Mouse (Mus musculus) urinary bladder, postnatal 0 days (tissue): ENCODE measurements around the gene Bicdl2. TPM values are rescaled to one million over a fixed set of nuclear protein-coding genes. Genes with fewer than 3 reads are reported as not detected.

Source experiments
- polyA plus RNA-seq: library from polyadenylated mRNA; unstranded; fragments of >200 nt; fragmentation: Nextera tagmentation; extraction: Ambion mirVana; gene quantifications from 2 replicates; pipeline ENCODE4 v1.2.1, GENCODE M21; 2015

Bicdl2 gene
- polyA plus RNA-seq = 6.3 and 8.5 TPM in 2 replicates

GRCm38 (mm10) chr17:23660117-23660875, at the start of gene Bicdl2:
Bicdl2 (plus strand) TSS chr17:23660506.

GRCm38 (mm10) chr17:23644613-23645495, 15.5 kb upstream of the Bicdl2 start, which contains the start of gene Mmp25:
Mmp25 (minus strand) TSS chr17:23645277.

GRCm38 (mm10) chr17:23673424-23674073, 13.2 kb downstream of the Bicdl2 start, which contains the start of the genes Hcfc1r1 and Thoc6:
Hcfc1r1 (plus strand) TSS chr17:23673596.
Thoc6 (minus strand) TSS chr17:23673882.

GRCm38 (mm10) chr17:23677236-23677679, 17.0 kb downstream of the Bicdl2 start, which contains the start of gene Tnfrsf12a:
Tnfrsf12a (minus strand) TSS chr17:23677468.

GRCm38 (mm10) chr17:23679127-23679835, 19.0 kb downstream of the Bicdl2 start, which contains the start of gene Cldn6:
Cldn6 (plus strand) TSS chr17:23679249.

GRCm38 (mm10) chr17:23683856-23684672, 23.8 kb downstream of the Bicdl2 start, which contains the start of gene Cldn9:
Cldn9 (minus strand) TSS chr17:23684026.

Other genes starting within 250 kb of the Bicdl2 start
- gene Vmn2r117, start 180.8 kb upstream of the Bicdl2 start, polyA plus RNA-seq = not detected in 2 replicates
- 8.0 TPM in 2 replicates for gene Zfp213, start 96.3 kb upstream of the Bicdl2 start, polyA plus RNA-seq
- 4.9 and 5.1 TPM in 2 replicates for gene Zfp13, start 61.0 kb upstream of the Bicdl2 start, polyA plus RNA-seq
- not detected in 2 replicates for gene Zscan10, start 59.6 kb upstream of the Bicdl2 start, polyA plus RNA-seq
- 0.11 and 0.14 TPM in 2 replicates for gene Mmp25, start 15.2 kb upstream of the Bicdl2 start, polyA plus RNA-seq
- 272 and 288 TPM in 2 replicates for gene Hcfc1r1, start 13.1 kb downstream of the Bicdl2 start, polyA plus RNA-seq
- 18.7 and 18.8 TPM in 2 replicates for gene Thoc6, start 13.4 kb downstream of the Bicdl2 start, polyA plus RNA-seq
- gene Tnfrsf12a, start 17.0 kb downstream of the Bicdl2 start, polyA plus RNA-seq = 82.9 and 116 TPM in 2 replicates
- gene Cldn6, start 18.7 kb downstream of the Bicdl2 start, polyA plus RNA-seq = 0.15 and 0.33 TPM in 2 replicates
- gene Cldn9, start 23.5 kb downstream of the Bicdl2 start, polyA plus RNA-seq = not detected in 2 replicates
- 0.04 TPM in 1 of 2 replicates, not detected in the other for gene 1520401A03Rik, start 62.3 kb downstream of the Bicdl2 start, polyA plus RNA-seq
- gene Pkmyt1, start 65.8 kb downstream of the Bicdl2 start, polyA plus RNA-seq = 19.7 and 21.9 TPM in 2 replicates
- gene Paqr4, start 80.4 kb downstream of the Bicdl2 start, polyA plus RNA-seq = 21.7 and 28.3 TPM in 2 replicates
- 0.07 and 0.13 TPM in 2 replicates for gene Kremen2, start 85.3 kb downstream of the Bicdl2 start, polyA plus RNA-seq
- gene Flywch1, start 111.1 kb downstream of the Bicdl2 start, polyA plus RNA-seq = 26.5 and 28.3 TPM in 2 replicates
- gene Flywch2, start 125.6 kb downstream of the Bicdl2 start, polyA plus RNA-seq = 11.5 and 14.0 TPM in 2 replicates
- 230 and 239 TPM in 2 replicates for gene Srrm2, start 130.0 kb downstream of the Bicdl2 start, polyA plus RNA-seq
- 1,134 TPM in 2 replicates for gene Elob, start 168.6 kb downstream of the Bicdl2 start, polyA plus RNA-seq
- gene Prss33, start 175.6 kb downstream of the Bicdl2 start, polyA plus RNA-seq = not detected in 2 replicates
- gene Prss32, start 183.3 kb downstream of the Bicdl2 start, polyA plus RNA-seq = 1.1 and 1.5 TPM in 2 replicates
- 0.12 TPM in 1 of 2 replicates, not detected in the other for gene Prss41, start 183.7 kb downstream of the Bicdl2 start, polyA plus RNA-seq
- not detected in 2 replicates for gene Prss21, start 207.6 kb downstream of the Bicdl2 start, polyA plus RNA-seq
- gene Dcpp1, start 220.4 kb downstream of the Bicdl2 start, polyA plus RNA-seq = not detected in 2 replicates
- gene Dcpp2, start 220.4 kb downstream of the Bicdl2 start, polyA plus RNA-seq = not detected in 2 replicates